Mouse (Mus musculus) cortical plate, adult 2 months (tissue): ENCODE data around the gene Eln.

Source experiments
- CTCF ChIP-seq: fragments of 200-500 bp; IDR thresholded peaks from 2 replicates; pipeline ENCODE4 v1.5.1; 2011; ENCODE audit warnings: mild to moderate bottlenecking, control low read depth, low read length; ENCODE audit not compliant: insufficient read depth; ENCODE audit errors: extremely low read depth
- POLR2A ChIP-seq: fragments of 200-500 bp; IDR thresholded peaks from 2 replicates; pipeline ENCODE4 v1.6.1; 2011; ENCODE audit warnings: mild to moderate bottlenecking, low read length, control low read depth; ENCODE audit not compliant: insufficient read depth; ENCODE audit errors: extremely low read depth

GRCm38 (mm10) chr5:134720058-134720457 lies 27.1 kb downstream of the Eln start:
- TF ChIP-seq CTCF (no peak), POLR2A (no peak)
